ENCODE assay signal across 7 mouse cellular contexts in genomic region chr15:102624291-102624969, GRCm38 (mm10). TPM values are rescaled to one million over a fixed set of nuclear protein-coding genes. Genes with fewer than 3 reads are reported as not detected.
A peak's percentile ranks its signal among the peaks of the same experiment; 100 is the strongest.
DNase-seq lines count a peak whose midpoint lies in the region; ATAC-seq and TF ChIP-seq lines count a peak whose summit lies in the region.

No protein-coding gene starts in this region.

- no peak for DNase-seq in testis, postnatal 14 days (ENCODE audit: low spot score)
- peak; percentile 37 to 38 for DNase-seq in cerebellum, adult 18-20 months
- DNase-seq in forebrain, embryonic 11.5 days (ENCODE audit: low spot score), result no peak
- no peak for DNase-seq in hindbrain, embryonic 10.5 days (ENCODE audit: low spot score)
- DNase-seq in ovary, postnatal 14 days (ENCODE audit: low spot score), result peak; percentile 7

- H3K4me3 ChIP-seq in testis, adult 2 months (ENCODE audit: control insufficient read depth, low read depth, low read length), result peak overlapping the region; percentile 94
- H3K4me3 ChIP-seq in forebrain, embryonic 11.5 days (ENCODE audit: low read depth, low read length), result peak overlapping the region; percentile 67
- H3K4me3 ChIP-seq in hindbrain, embryonic 10.5 days, result peak overlapping the region; percentile 75
- peak overlapping the region; percentile 82 for H3K4me3 ChIP-seq in liver, embryonic 15.5 days (replicated peaks)

- H3K27me3 ChIP-seq in testis, adult 2 months (ENCODE audit: control insufficient read depth, insufficient read depth, low read length), result no peaks in the 10 kb centered on the region
- no peaks in the 10 kb centered on the region for H3K27me3 ChIP-seq in forebrain, embryonic 11.5 days (ENCODE audit: control insufficient read depth, insufficient read depth, low read length)
- H3K27me3 ChIP-seq in hindbrain, embryonic 10.5 days (ENCODE audit: insufficient read depth, poor library complexity, severe bottlenecking), result no peaks in the 10 kb centered on the region
- H3K27me3 ChIP-seq in liver, embryonic 15.5 days, result no peaks in the 10 kb centered on the region; the same call in 1 of the 2 replicates

- H3K9ac ChIP-seq in forebrain, embryonic 11.5 days (ENCODE audit: low read length), result peak overlapping the region; percentile 84
- H3K9ac ChIP-seq in liver, embryonic 15.5 days, result peak overlapping the region; percentile 82

- H3K9me3 ChIP-seq in forebrain, embryonic 11.5 days (ENCODE audit: control insufficient read depth, low read length), result no peaks in the 10 kb centered on the region
- H3K9me3 ChIP-seq in hindbrain, embryonic 10.5 days, result no peaks in the 10 kb centered on the region
- H3K9me3 ChIP-seq in liver, embryonic 15.5 days (replicated peaks), result no peaks in the 10 kb centered on the region

- H3K36me3 ChIP-seq in testis, adult 2 months (ENCODE audit: control insufficient read depth, insufficient read depth, low read length), result no peaks in the 10 kb centered on the region
- no peaks in the 10 kb centered on the region for H3K36me3 ChIP-seq in forebrain, embryonic 11.5 days (ENCODE audit: control insufficient read depth, insufficient read depth, low read length)
- 0 out of 2 replicates have a peak, but pooled peaks cover 2% of the 10 kb centered on the region for H3K36me3 ChIP-seq in hindbrain, embryonic 10.5 days
- no peaks in the 10 kb centered on the region for H3K36me3 ChIP-seq in liver, embryonic 15.5 days (replicated peaks)

- H3K4me1 ChIP-seq in testis, adult 2 months (ENCODE audit: control insufficient read depth, insufficient read depth, low read length), result peaks cover 5% of the 10 kb centered on the region
- H3K4me1 ChIP-seq in forebrain, embryonic 11.5 days (replicated peaks; ENCODE audit: control insufficient read depth, insufficient read depth, low read length), result peaks cover 5% of the 10 kb centered on the region; the same call in 1 of the 2 replicates
- peaks cover 25% of the 10 kb centered on the region for H3K4me1 ChIP-seq in hindbrain, embryonic 10.5 days (replicated peaks)
- H3K4me1 ChIP-seq in liver, embryonic 15.5 days (replicated peaks), result peaks cover 32% of the 10 kb centered on the region

- WGBS in forebrain, embryonic 11.5 days, result 9% methylated on average over 17 of the region's 17 CpGs
- WGBS in hindbrain, embryonic 10.5 days, result 7% methylated on average over 17 of the region's 17 CpGs
- 3% methylated on average over 17 of the region's 17 CpGs for WGBS in liver, embryonic 15.5 days (ENCODE audit: insufficient replicate concordance)

- no peak for TF ChIP-seq POLR2A in testis, adult 2 months (IDR thresholded peaks at IDR 0.05; ENCODE audit: control insufficient read depth, low read depth, low read length)

- peak overlapping the region; percentile 89 for H3K4me2 ChIP-seq in forebrain, embryonic 11.5 days (ENCODE audit: low read depth, low read length, severe bottlenecking)
- H3K4me2 ChIP-seq in liver, embryonic 15.5 days, result peak overlapping the region; percentile 87

- H3K27ac ChIP-seq in testis, adult 2 months (ENCODE audit: control insufficient read depth, insufficient read depth, low read depth, low read length), result peak overlapping the region; percentile 87
- no peak overlapping the region; the same call in 1 of the 2 replicates for H3K27ac ChIP-seq in forebrain, embryonic 11.5 days (ENCODE audit: low read depth, low read length)
- H3K27ac ChIP-seq in hindbrain, embryonic 10.5 days, result peak overlapping the region; percentile 98
- H3K27ac ChIP-seq in liver, embryonic 15.5 days (replicated peaks), result peak overlapping the region; percentile 95

- ATAC-seq in forebrain, embryonic 11.5 days (replicated peaks; ENCODE audit: low FRiP score), result no peak
- ATAC-seq in liver, embryonic 15.5 days (ENCODE audit: insufficient read depth), result no peak

- TF ChIP-seq CTCF in testis, adult 2 months (IDR thresholded peaks at IDR 0.05; ENCODE audit: control insufficient read depth, insufficient read depth, insufficient replicate concordance, low read depth, low read length), result no peak

RNA-seq across cellular contexts. Expression of gene Gm28047, which starts 0.4 kb away (rescaled TPM):
- 0.68 TPM in 1 of 2 replicates, not detected in the other for polyA plus RNA-seq in testis, adult 2 months (2012; rRNA removed)
- polyA plus RNA-seq in forebrain, embryonic 11.5 days (2014; fragmentation: Nextera tagmentation; extraction: Ambion mirVana), result 0.37 TPM in 1 of 2 replicates, not detected in the other
- polyA plus RNA-seq in hindbrain, embryonic 10.5 days (2016; fragmentation: Nextera tagmentation; extraction: Ambion mirVana), result not detected in 2 replicates
- polyA plus RNA-seq in liver, embryonic 15.5 days (2015; fragmentation: Nextera tagmentation; extraction: Ambion mirVana), result not detected in 2 replicates

RNA-seq across cellular contexts. Expression of gene Atf7, which starts 0.8 kb away (rescaled TPM):
- polyA plus RNA-seq in testis, adult 2 months (2012; rRNA removed), result 33.9 and 42.9 TPM in 2 replicates
- polyA plus RNA-seq in forebrain, embryonic 11.5 days (2014; fragmentation: Nextera tagmentation; extraction: Ambion mirVana), result 15.1 and 15.5 TPM in 2 replicates
- polyA plus RNA-seq in hindbrain, embryonic 10.5 days (2016; fragmentation: Nextera tagmentation; extraction: Ambion mirVana), result 17.5 and 20.4 TPM in 2 replicates
- 8.8 and 10.5 TPM in 2 replicates for polyA plus RNA-seq in liver, embryonic 15.5 days (2015; fragmentation: Nextera tagmentation; extraction: Ambion mirVana)

RNA-seq across cellular contexts. Expression of gene Atp5g2, which starts 47.7 kb away (rescaled TPM):
- 53.6 and 70.7 TPM in 2 replicates for polyA plus RNA-seq in testis, adult 2 months (2012; rRNA removed)
- polyA plus RNA-seq in forebrain, embryonic 11.5 days (2014; fragmentation: Nextera tagmentation; extraction: Ambion mirVana), result 52.7 and 58.4 TPM in 2 replicates
- polyA plus RNA-seq in hindbrain, embryonic 10.5 days (2016; fragmentation: Nextera tagmentation; extraction: Ambion mirVana), result 63.3 and 73.4 TPM in 2 replicates
- 26.9 and 29.4 TPM in 2 replicates for polyA plus RNA-seq in liver, embryonic 15.5 days (2015; fragmentation: Nextera tagmentation; extraction: Ambion mirVana)

Comparison
In these comparisons a context has a peak if more than half of its experiments do, and no peak if none do; other contexts are left out.
1. DNase-seq: peak in cerebellum, adult 18-20 months (2 of 2) and ovary, postnatal 14 days (single experiment); none in testis, postnatal 14 days (single experiment), forebrain, embryonic 11.5 days (single experiment) and hindbrain, embryonic 10.5 days (single experiment).
2. Peak in every context shown above with its lines, with median percentiles within 50 percentile points of each other: H3K4me3 ChIP-seq.